Mouse (Mus musculus) common myeloid progenitor, adult 5-6 weeks (primary cell): Measurements from ENCODE around the gene Lipe. TPM values are rescaled to one million over a fixed set of nuclear protein-coding genes. Genes with fewer than 3 reads are reported as not detected.

Experiments used
- ATAC-seq: replicated peaks from 2 replicates; pipeline ENCODE4 v1.8.0; 2016; ENCODE audit warnings: low read depth, mild to moderate bottlenecking, moderate TSS enrichment, inconsistent platforms; ENCODE audit not compliant: poor library complexity, severe bottlenecking
- total RNA-seq: library from RNA; stranded (forward); fragments of 200-1000, 187-1606 nt; gene quantifications from 2 replicates; pipeline ENCODE4 v1.2.3, GENCODE M21; 2017

Lipe gene
- total RNA-seq, 1 experiment from 2014 or later: 10.1 TPM

DNA sequence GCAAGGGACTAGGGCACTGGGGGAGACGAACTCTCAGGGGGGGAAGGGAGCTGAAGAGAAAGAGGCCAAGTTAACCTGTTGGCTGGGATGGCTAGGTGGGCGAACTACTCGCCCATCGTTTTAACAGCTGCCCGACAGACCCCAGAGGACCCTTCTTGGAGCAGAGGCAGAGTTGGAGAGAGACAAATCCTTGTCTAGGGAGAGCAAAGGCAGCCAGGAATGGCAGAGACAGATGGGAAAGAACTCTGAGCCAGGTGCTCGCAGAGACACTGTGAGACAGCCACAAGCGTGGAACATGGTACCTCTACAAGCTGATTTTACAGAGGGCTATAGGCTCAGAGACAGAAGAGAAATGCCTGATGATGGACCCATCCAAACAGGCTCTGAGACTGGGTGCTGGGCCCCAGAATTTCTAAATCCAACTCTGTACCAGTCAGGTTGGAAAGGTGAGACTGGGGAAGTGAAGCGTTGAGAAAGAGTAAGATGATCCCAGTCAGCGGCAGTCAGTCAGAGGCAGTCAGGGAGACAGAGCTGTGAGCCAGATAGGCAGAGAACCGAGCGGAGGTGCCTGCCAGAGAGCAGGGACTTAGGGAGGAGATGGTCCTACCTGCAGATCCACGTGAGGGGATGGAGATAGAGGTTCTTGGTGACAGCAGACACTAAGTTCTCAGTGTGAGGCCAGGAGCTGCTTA lies 29.3 kb downstream of the Lipe start, which contains the start of gene Cnfn:
Cnfn (minus strand) TSS at position 667 of the 692 bp plus-strand sequence.
- no peak for ATAC-seq

DNA sequence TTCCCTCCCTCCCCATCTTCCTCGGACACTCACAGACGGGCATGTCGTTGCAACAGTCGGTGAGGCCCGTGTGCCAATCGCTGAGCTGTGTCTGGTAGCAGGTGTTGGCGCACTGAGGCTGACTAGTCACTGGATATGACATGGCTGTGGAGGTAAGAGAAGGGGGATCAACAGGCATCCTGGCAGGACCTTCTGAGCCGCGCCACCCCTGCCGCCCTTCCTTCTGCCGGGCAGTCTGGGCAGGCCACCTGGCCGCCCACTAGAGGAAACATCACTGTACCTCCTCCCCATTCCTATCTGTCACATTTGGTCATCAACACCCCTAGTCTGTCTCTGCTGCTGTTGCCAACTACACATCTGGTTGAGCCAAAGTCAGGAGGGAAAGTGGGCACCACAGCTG lies 30.2 kb downstream of the Lipe start:
- ATAC-seq: no peak

DNA sequence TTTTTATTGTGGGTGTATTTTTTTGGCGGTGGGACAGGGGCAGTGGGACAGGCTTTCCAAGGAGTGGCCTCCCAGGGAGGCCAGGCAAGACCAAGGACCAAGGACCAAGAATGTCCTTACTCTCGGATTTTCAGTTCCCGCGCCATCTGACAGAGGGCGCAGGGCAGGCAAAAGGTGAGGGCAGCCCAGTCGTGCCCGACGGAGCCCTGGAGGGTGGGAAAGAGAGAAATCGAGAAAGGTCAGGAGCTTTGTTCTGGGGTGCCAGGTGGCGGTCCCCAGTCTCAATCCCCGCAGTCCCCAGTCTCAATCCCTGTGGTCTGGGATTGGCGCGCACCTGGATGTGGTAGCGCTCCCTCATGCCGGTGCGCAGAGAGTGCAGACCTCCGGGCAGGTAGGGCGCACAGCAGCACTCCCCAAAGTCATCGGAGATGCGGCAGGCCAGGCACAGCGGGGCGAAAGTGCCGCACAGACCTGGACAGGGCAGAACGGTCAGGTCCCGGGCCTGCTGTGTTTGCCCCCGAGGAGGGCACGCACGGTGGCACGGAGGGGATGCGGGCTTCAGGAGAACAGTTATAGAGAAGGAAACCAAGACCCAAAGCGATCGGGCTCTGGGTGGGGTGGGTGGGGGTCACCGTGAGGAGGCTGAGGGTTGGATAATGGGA lies 30.7 kb downstream of the Lipe start:
- ATAC-seq: peak; percentile 73

DNA sequence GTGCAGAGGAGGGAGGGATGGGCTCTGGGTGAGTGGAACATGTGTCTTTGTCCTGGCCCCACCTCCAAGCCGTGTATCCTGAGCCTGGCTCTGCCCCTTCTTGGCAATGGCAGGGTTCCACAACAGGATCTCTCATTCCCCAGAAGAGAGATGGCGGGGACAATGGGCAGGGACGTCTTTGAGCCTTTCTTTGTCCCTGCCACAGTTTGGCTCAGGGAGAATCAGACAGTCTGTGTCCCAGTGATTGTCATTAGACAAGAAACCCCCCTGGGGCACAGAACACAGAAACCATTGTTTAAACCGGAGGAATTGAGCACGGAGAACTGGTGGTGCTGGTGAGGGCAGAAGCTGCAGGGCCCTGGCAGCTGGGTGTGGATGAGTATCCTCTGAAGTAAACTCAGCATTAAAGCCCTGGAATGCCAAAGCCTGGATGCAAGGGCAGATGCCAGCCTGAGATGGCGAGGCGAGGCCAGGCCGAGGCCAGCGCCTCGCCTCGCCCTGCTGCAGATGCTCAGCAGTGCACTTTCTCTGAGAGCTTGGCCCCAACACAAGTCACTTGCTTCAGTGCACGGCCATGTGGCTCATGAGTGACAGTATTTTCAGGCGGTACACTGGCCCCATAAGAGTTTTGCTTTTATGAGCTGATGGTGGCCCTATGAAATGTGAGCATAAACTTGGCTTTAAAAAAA lies 32.4 kb downstream of the Lipe start:
- no peak for ATAC-seq

DNA sequence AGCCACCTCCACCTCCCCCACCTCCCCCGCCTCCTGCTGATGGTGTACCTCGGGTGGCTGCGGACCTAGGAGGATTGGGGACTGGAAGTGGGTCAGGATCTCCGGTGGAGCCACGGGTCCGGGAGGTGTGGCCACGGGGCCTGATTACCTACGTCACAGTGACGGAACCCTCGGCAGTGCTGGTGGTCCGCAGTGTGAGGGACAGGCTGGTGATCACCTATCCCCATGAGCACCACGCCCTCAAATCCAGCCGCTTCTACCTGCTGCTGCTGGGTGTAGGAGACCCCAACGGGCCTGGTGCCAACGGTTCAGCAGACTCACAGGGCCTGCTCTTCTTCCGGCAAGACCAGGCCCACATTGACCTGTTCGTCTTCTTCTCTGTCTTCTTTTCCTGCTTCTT lies 34.9 kb downstream of the Lipe start:
- ATAC-seq: no peak

DNA sequence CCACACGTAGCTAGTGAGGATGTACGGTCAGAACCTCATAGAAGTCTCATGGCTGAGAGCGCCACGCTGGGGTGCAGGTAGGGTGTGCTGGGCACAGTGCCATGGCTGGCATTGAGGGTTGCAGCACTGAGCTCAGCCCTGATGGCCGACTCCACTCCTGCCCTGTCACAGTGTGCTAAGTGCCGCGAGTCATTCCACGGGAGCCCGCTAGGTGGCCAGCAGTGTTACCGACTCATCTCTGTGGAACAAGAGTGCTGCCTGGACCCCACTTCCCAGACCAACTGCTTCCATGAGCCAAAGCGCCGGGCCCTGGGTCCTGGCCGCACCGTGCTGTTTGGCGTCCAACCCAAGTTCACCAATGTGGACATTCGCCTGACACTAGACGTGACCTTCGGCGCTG lies 35.4 kb downstream of the Lipe start:
- ATAC-seq: no peak

DNA sequence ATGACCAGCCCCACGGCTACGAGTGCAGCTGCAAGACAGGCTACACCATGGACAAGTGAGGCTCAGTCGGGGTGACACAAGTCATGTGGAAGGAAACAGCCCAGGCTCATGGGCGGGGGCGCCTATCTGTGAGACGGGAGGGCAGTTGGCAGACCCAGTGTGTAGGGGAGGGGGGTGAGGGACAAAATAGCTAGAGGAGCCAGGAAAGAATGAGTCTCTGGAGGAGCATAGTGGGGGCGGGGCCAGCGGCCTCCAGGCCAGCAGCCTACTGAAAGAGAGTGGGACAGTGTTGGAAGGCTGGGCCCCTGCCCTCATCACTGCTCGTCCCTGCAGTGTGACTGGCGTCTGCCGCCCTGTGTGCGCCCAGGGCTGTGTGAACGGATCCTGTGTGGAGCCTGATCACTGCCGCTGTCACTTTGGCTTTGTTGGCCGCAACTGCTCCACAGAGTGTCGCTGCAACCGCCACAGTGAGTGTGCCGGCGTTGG lies 39.7 kb downstream of the Lipe start:
- ATAC-seq: no peak

DNA sequence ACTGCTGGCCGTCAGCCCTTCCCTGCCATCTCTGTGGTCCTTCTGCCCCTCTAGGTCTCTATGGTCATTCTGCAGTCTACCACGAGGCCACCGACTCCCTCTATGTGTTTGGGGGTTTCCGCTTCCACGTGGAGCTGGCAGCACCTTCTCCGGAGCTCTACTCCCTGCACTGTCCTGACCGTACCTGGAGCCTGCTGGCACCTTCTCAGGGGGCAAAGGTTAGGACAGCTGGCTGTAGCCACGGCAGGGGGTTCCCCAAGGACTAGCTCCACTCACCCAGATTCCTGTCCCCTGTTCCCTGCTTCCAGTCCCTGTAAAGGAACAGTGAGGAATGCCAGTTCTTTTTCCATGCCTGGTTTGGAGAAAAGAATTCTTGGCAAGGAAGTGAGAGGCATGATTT lies 49.6 kb downstream of the Lipe start:
- no peak for ATAC-seq

DNA sequence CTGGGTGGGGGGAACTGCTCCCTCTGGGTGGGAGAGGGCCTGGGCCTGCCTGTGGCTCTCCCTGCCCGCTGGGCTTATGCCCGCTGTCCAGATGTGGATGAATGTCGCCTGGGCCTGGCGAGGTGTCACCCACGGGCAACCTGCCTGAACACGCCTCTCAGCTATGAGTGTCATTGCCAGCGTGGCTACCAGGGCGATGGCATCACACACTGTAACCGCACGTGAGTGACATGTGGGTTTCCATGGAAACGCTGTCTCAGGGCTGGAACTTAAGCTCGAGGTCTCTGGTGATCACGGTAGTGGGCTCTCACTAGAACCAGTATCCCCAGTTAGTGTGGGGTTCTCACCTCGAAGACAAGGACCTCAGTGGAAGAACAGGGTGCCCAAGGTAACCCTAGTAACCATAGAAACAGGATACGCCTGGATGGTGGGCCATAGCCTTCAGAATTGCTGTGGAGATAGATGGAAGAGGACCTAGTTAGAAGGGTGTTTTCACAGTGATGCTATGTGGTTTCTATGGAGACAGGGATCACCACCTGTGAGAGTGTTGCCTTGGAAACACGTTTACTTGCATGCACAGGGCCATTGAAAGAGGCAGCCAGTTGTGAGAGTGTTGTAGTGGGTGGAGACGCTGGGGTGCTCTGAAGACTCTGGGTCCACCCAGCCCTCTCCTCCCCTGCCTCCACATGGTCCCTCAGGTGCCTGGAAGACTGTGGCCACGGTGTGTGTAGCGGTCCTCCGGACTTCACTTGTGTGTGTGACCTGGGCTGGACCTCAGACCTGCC lies 57.3 kb downstream of the Lipe start:
- ATAC-seq: no peak

DNA sequence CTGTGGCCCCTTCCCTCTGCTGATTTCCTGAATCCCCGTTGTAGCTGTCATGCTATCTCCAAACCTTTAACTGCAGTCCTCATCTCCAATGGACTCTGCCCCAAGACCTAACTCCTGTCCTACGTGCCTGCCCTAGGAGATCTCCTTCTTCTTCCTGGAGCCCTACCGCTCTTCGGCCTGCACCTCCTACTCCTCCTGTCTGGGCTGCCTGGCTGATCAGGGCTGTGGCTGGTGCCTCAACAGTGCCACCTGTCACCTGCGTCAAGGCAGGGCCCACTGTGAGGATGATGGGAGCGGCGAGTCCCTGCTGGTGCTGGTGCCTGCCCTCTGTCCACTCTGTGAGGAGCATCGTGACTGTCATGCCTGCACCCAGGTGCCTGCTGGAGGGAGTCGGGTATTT lies 59.2 kb downstream of the Lipe start:
- ATAC-seq: no peak

DNA sequence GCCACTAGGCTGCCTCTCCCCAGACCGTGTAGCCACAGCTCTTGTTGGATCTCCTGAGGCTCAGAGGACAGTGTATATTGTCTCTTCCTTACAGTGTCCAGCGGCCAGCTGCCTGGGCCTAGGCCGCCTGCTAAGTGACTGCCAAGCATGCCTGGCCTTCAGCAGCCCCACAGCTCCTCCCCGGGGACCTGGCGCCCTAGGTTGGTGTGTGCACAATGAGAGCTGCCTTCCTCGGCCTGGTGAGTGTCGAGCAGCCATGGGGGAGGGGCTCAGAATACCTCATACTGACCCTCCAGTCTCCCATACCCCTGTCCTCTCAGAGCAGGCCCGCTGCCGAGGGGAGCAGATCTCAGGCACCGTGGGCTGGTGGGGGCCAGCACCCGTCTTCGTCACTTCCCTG lies 64.0 kb downstream of the Lipe start:
- no peak for ATAC-seq

DNA sequence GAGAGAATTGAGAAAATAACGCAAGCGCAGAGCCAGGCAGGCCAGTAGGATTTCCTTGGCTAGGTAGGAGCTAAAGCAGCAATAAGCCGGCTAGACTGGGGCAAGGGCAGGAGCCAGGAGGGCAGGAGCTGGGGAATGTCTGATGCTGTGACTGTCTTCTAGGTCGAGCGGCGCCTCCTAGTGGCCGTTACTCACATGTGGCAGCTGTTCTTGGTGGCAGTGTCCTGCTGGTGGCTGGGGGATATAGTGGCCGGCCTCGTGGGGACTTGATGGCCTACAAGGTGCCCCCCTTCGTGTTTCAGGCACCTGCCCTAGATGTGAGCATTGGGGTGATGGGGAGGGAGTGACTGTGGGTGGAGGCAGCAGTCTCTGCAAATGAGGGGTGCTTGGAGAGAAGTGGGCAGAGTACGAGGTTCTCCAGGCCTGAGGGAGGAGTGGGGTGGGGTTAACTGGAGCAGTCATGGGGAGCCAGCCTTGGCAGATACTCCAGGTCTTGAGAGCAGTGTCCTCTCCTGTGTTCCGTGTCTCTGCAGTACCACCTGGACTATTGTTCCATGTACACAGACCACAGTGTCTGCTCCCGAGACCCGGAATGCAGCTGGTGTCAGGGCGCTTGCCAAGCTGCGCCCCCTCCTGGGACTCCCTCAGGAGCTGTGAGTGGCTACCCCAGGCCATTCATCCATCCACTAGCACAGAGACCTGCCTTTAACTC lies 64.8 kb downstream of the Lipe start:
- ATAC-seq: peak; percentile 87

Other genes with a start within 250 kb of the Lipe start
- gene Pou2f2, start 219.0 kb downstream of the Lipe start, total RNA-seq: 3.8 and 4.7 TPM in 2 replicates
- gene Dedd2, start 178.1 kb downstream of the Lipe start, total RNA-seq: 16.4 and 17.6 TPM in 2 replicates
- 8.3 and 10.2 TPM in 2 replicates for gene Zfp526, start 177.3 kb downstream of the Lipe start, total RNA-seq
- gene Gsk3a, start 160.9 kb downstream of the Lipe start, total RNA-seq: 50.5 and 58.1 TPM in 2 replicates
- 8.9 and 10.9 TPM in 2 replicates for gene Erf, start 147.9 kb downstream of the Lipe start, total RNA-seq
- 44.4 and 50.2 TPM in 2 replicates for gene Cic, start 131.0 kb downstream of the Lipe start, total RNA-seq
- 21.4 and 27.3 TPM in 2 replicates for gene Pafah1b3, start 100.7 kb downstream of the Lipe start, total RNA-seq
- not detected in 2 replicates for gene Prr19, start 97.3 kb downstream of the Lipe start, total RNA-seq
- not detected in 2 replicates for gene Tmem145, start 92.6 kb downstream of the Lipe start, total RNA-seq
- gene Megf8, start 81.5 kb downstream of the Lipe start, total RNA-seq: 4.9 and 6.2 TPM in 2 replicates
- gene Cnfn, start 29.0 kb downstream of the Lipe start, total RNA-seq: not detected in 2 replicates
- not detected in 2 replicates for gene Cxcl17, start 14.2 kb upstream of the Lipe start, total RNA-seq
- gene Ceacam1, start 78.9 kb upstream of the Lipe start, total RNA-seq: 4.4 and 6.9 TPM in 2 replicates
- not detected in 2 replicates for gene Ceacam2, start 141.1 kb upstream of the Lipe start, total RNA-seq
- not detected in 2 replicates for gene Erich4, start 217.2 kb upstream of the Lipe start, total RNA-seq
- 37.2 and 42.5 TPM in 2 replicates for gene Dmac2, start 220.7 kb upstream of the Lipe start, total RNA-seq
- gene B3gnt8, start 227.9 kb upstream of the Lipe start, total RNA-seq: 3.4 and 4.2 TPM in 2 replicates